Mouse (Mus musculus): ENCODE measurements around the gene Pspn. TPM values are rescaled to one million over a fixed set of nuclear protein-coding genes. Genes with fewer than 3 reads are reported as not detected.
A peak's percentile ranks its signal among the peaks of the same experiment; 100 is the strongest.

Pspn gene
- polyA plus RNA-seq, 1 experiment: not detected

GRCm38 (mm10) chr17:56958667-56959066, 41.2 kb downstream of the Pspn start:
- no peaks in the 10 kb centered on the region for H3K27me3 ChIP-seq (ENCODE audit: control insufficient read depth, insufficient read depth, low read length)
- H3K4me1 ChIP-seq (ENCODE audit: control insufficient read depth, insufficient read depth, low read length): peaks cover 4% of the 10 kb centered on the region
- H3K36me3 ChIP-seq (ENCODE audit: control insufficient read depth, insufficient read depth, low read length): no peaks in the 10 kb centered on the region
- no peak overlapping the region for H3K4me3 ChIP-seq (ENCODE audit: control insufficient read depth, low read depth, low read length)
- TF ChIP-seq CTCF (IDR thresholded peaks at IDR 0.05; ENCODE audit: control insufficient read depth, insufficient read depth, insufficient replicate concordance, low read depth, low read length) (no peak), POLR2A (IDR thresholded peaks at IDR 0.05; ENCODE audit: control insufficient read depth, low read depth, low read length) (no peak)
- H3K27ac ChIP-seq (ENCODE audit: control insufficient read depth, insufficient read depth, low read depth, low read length): no peak overlapping the region

- H3K4me1 ChIP-seq (ENCODE audit: control insufficient read depth, insufficient read depth, low read length): peaks cover 4% of the 10 kb centered on the region
These were observed 41.9 kb downstream of the Pspn start for GRCm38 (mm10) chr17:56957763-56958429.

GRCm38 (mm10) chr17:56954871-56955270, 44.9 kb downstream of the Pspn start:
- Histone ChIP-seq H3K4me1 (ENCODE audit: control insufficient read depth, insufficient read depth, low read length) (peaks cover 4% of the 10 kb centered on the region), H3K4me3 (ENCODE audit: control insufficient read depth, low read depth, low read length) (no peak overlapping the region), H3K27me3 (ENCODE audit: control insufficient read depth, insufficient read depth, low read length) (no peaks in the 10 kb centered on the region), H3K27ac (ENCODE audit: control insufficient read depth, insufficient read depth, low read depth, low read length) (no peak overlapping the region), H3K36me3 (ENCODE audit: control insufficient read depth, insufficient read depth, low read length) (no peaks in the 10 kb centered on the region)
- TF ChIP-seq POLR2A (IDR thresholded peaks at IDR 0.05; ENCODE audit: control insufficient read depth, low read depth, low read length) (no peak), CTCF (IDR thresholded peaks at IDR 0.05; ENCODE audit: control insufficient read depth, insufficient read depth, insufficient replicate concordance, low read depth, low read length) (no peak)

More at GRCm38 (mm10) chr17:56957763-56958429, 41.9 kb downstream of the Pspn start:
- Histone ChIP-seq H3K36me3 (ENCODE audit: control insufficient read depth, insufficient read depth, low read length) (no peaks in the 10 kb centered on the region), H3K27ac (ENCODE audit: control insufficient read depth, insufficient read depth, low read depth, low read length) (no peak overlapping the region), H3K27me3 (ENCODE audit: control insufficient read depth, insufficient read depth, low read length) (no peaks in the 10 kb centered on the region), H3K4me3 (ENCODE audit: control insufficient read depth, low read depth, low read length) (no peak overlapping the region)
- TF ChIP-seq POLR2A (IDR thresholded peaks at IDR 0.05; ENCODE audit: control insufficient read depth, low read depth, low read length) (no peak), CTCF (IDR thresholded peaks at IDR 0.05; ENCODE audit: control insufficient read depth, insufficient read depth, insufficient replicate concordance, low read depth, low read length) (no peak)

- Histone ChIP-seq H3K36me3 (ENCODE audit: control insufficient read depth, insufficient read depth, low read length) (no peaks in the 10 kb centered on the region), H3K4me1 (ENCODE audit: control insufficient read depth, insufficient read depth, low read length) (no peaks in the 10 kb centered on the region), H3K27me3 (ENCODE audit: control insufficient read depth, insufficient read depth, low read length) (no peaks in the 10 kb centered on the region), H3K27ac (ENCODE audit: control insufficient read depth, insufficient read depth, low read depth, low read length) (no peak overlapping the region), H3K4me3 (ENCODE audit: control insufficient read depth, low read depth, low read length) (no peak overlapping the region)
- TF ChIP-seq CTCF (IDR thresholded peaks at IDR 0.05; ENCODE audit: control insufficient read depth, insufficient read depth, insufficient replicate concordance, low read depth, low read length) (no peak), POLR2A (IDR thresholded peaks at IDR 0.05; ENCODE audit: control insufficient read depth, low read depth, low read length) (no peak)
These were observed 47.2 kb downstream of the Pspn start for GRCm38 (mm10) chr17:56952639-56953038.

- no peak for TF ChIP-seq POLR2A (IDR thresholded peaks at IDR 0.05; ENCODE audit: control insufficient read depth, low read depth, low read length)
- TF ChIP-seq CTCF (IDR thresholded peaks at IDR 0.05; ENCODE audit: control insufficient read depth, insufficient read depth, insufficient replicate concordance, low read depth, low read length): peak; percentile 91
- H3K27ac ChIP-seq (ENCODE audit: control insufficient read depth, insufficient read depth, low read depth, low read length): no peak overlapping the region
- H3K27me3 ChIP-seq (ENCODE audit: control insufficient read depth, insufficient read depth, low read length): no peaks in the 10 kb centered on the region
- no peaks in the 10 kb centered on the region for H3K36me3 ChIP-seq (ENCODE audit: control insufficient read depth, insufficient read depth, low read length)
- H3K4me1 ChIP-seq (ENCODE audit: control insufficient read depth, insufficient read depth, low read length): no peaks in the 10 kb centered on the region
- no peak overlapping the region for H3K4me3 ChIP-seq (ENCODE audit: control insufficient read depth, low read depth, low read length)
These were observed 48.9 kb downstream of the Pspn start for GRCm38 (mm10) chr17:56950915-56951314.

Other genes starting within 250 kb of the Pspn start
- 7.8 and 9.2 TPM in 2 replicates for gene Nrtn, start 242.5 kb downstream of the Pspn start, polyA plus RNA-seq (2012; rRNA removed)
- 29.7 and 31.3 TPM in 2 replicates for gene Dus3l, start 235.3 kb downstream of the Pspn start, polyA plus RNA-seq (2012; rRNA removed)
- 158 and 194 TPM in 2 replicates for gene Prr22, start 229.8 kb downstream of the Pspn start, polyA plus RNA-seq (2012; rRNA removed)
- 312 and 332 TPM in 2 replicates for gene Rfx2, start 169.0 kb downstream of the Pspn start, polyA plus RNA-seq (2012; rRNA removed)
- gene Acsbg2, start 125.6 kb downstream of the Pspn start, polyA plus RNA-seq (2012; rRNA removed): 166 TPM in 2 replicates
- 157 and 164 TPM in 2 replicates for gene 1700061G19Rik, start 124.5 kb downstream of the Pspn start, polyA plus RNA-seq (2012; rRNA removed)
- 60.6 and 73.5 TPM in 2 replicates for gene Mllt1, start 64.6 kb downstream of the Pspn start, polyA plus RNA-seq (2012; rRNA removed)
- not detected in 2 replicates for gene Acer1, start 17.9 kb downstream of the Pspn start, polyA plus RNA-seq (2012; rRNA removed)
- 31.1 and 33.7 TPM in 2 replicates for gene Clpp, start 9.7 kb downstream of the Pspn start, polyA plus RNA-seq (2012; rRNA removed)
- 30.2 and 35.7 TPM in 2 replicates for gene Alkbh7, start 2.7 kb downstream of the Pspn start, polyA plus RNA-seq (2012; rRNA removed)
- 175 and 195 TPM in 2 replicates for gene Gtf2f1, start 11.3 kb upstream of the Pspn start, polyA plus RNA-seq (2012; rRNA removed)
- gene Gm17949, start 11.5 kb upstream of the Pspn start, polyA plus RNA-seq (2012; rRNA removed): 19.7 and 21.3 TPM in 2 replicates
- gene Khsrp, start 31.5 kb upstream of the Pspn start, polyA plus RNA-seq (2012; rRNA removed): 45.2 and 45.9 TPM in 2 replicates
- gene Slc25a41, start 41.6 kb upstream of the Pspn start, polyA plus RNA-seq (2012; rRNA removed): 45.5 and 48.0 TPM in 2 replicates
- gene Crb3, start 59.1 kb upstream of the Pspn start, polyA plus RNA-seq (2012; rRNA removed): 2.4 and 4.3 TPM in 2 replicates
- 8.8 and 8.9 TPM in 2 replicates for gene Slc25a23, start 59.8 kb upstream of the Pspn start, polyA plus RNA-seq (2012; rRNA removed)
- 0.35 and 0.41 TPM in 2 replicates for gene Dennd1c, start 78.5 kb upstream of the Pspn start, polyA plus RNA-seq (2012; rRNA removed)
- gene Tubb4a, start 87.8 kb upstream of the Pspn start, polyA plus RNA-seq (2012; rRNA removed): 0.06 and 0.08 TPM in 2 replicates
- gene Tnfsf9, start 105.3 kb upstream of the Pspn start, polyA plus RNA-seq (2012; rRNA removed): 0.10 TPM in 1 of 2 replicates, not detected in the other
- not detected in 2 replicates for gene Cd70, start 149.8 kb upstream of the Pspn start, polyA plus RNA-seq (2012; rRNA removed)
- gene Tnfsf14, start 194.2 kb upstream of the Pspn start, polyA plus RNA-seq (2012; rRNA removed): not detected in 2 replicates
- 6.3 and 12.4 TPM in 2 replicates for gene C3, start 228.1 kb upstream of the Pspn start, polyA plus RNA-seq (2012; rRNA removed)
- gene Gpr108, start 248.4 kb upstream of the Pspn start, polyA plus RNA-seq (2012; rRNA removed): 34.1 and 37.3 TPM in 2 replicates
- 4.5 and 5.6 TPM in 2 replicates for gene Trip10, start 249.4 kb upstream of the Pspn start, polyA plus RNA-seq (2012; rRNA removed)

Measured in testis, adult 2 months (tissue).